Mouse (Mus musculus): ENCODE data around the gene Elob. TPM values are rescaled to one million over a fixed set of nuclear protein-coding genes. Genes with fewer than 3 reads are reported as not detected.
A peak's percentile ranks its signal among the peaks of the same experiment; 100 is the strongest.

Gene Elob
- polyA plus RNA-seq, 1 experiment from 2014 or later: 1,165 TPM

- H3K4me2 ChIP-seq (replicated peaks): no peak overlapping the region
- H3K9ac ChIP-seq (replicated peaks): no peak overlapping the region
- H3K36me3 ChIP-seq: peaks cover 99% of the 10 kb centered on the region
- WGBS: 81% methylated on average over 6 of the region's 6 CpGs
- no peak for ATAC-seq (ENCODE audit: low FRiP score, low read depth)
- H3K4me3 ChIP-seq: no peak overlapping the region
- no peak overlapping the region for H3K27ac ChIP-seq (replicated peaks)
- H3K9me3 ChIP-seq: peaks cover 14% of the 10 kb centered on the region
- H3K27me3 ChIP-seq: no peaks in the 10 kb centered on the region
- H3K4me1 ChIP-seq: peaks cover 3% of the 10 kb centered on the region
These were observed 6.8 kb downstream of the Elob start for GRCm38 (mm10) chr17:23822094-23822493.

DNA sequence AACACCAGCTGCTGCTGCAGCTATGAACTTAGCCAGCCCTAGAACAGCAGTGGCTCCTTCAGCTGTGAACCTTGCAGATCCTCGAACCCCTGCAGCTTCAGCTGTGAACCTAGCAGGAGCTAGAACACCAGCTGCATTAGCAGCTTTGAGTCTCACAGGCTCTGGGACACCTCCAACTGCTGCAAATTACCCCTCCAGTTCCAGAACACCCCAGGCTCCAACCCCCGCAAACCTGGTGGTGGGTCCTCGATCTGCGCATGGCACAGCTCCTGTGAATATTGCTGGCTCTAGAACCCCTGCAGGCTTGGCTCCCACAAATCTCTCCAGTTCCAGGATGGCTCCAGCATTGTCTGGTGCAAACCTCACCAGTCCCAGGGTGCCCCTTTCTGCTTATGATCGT is 8.2 kb downstream of the Elob start:
- no peaks in the 10 kb centered on the region for H3K4me1 ChIP-seq
- H3K9ac ChIP-seq (replicated peaks): no peak overlapping the region
- peaks cover 18% of the 10 kb centered on the region for H3K9me3 ChIP-seq
- H3K4me2 ChIP-seq (replicated peaks): no peak overlapping the region
- H3K27me3 ChIP-seq: no peaks in the 10 kb centered on the region
- no peak overlapping the region for H3K27ac ChIP-seq (replicated peaks)
- H3K4me3 ChIP-seq: no peak overlapping the region
- H3K36me3 ChIP-seq: peaks cover 99% of the 10 kb centered on the region
- 97% methylated on average over 5 of the region's 5 CpGs for WGBS
- ATAC-seq (ENCODE audit: low FRiP score, low read depth): no peak

DNA sequence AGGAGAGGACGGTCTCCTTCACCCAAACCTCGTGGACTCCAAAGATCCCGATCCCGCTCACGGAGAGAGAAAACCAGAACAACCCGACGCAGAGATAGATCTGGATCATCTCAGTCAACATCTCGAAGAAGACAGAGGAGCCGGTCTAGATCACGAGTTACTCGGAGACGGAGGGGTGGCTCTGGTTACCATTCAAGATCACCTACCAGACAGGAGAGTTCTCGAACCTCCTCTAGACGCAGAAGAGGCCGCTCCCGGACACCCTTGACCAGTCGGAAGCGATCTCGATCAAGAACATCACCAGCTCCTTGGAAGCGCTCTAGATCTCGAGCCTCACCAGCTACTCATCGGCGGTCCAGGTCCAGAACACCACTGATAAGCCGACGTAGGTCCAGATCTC is 9.7 kb downstream of the Elob start:
- H3K27me3 ChIP-seq: no peaks in the 10 kb centered on the region
- ATAC-seq (ENCODE audit: low FRiP score, low read depth): no peak

GRCm38 (mm10) chr17:23818579-23818978 is 10.4 kb downstream of the Elob start:
- H3K4me2 ChIP-seq (replicated peaks): no peak overlapping the region

More for the DNA sequence above, 9.7 kb downstream of the Elob start:
- no peak overlapping the region for H3K9ac ChIP-seq (replicated peaks)
- H3K27ac ChIP-seq (replicated peaks): no peak overlapping the region
- no peak overlapping the region for H3K4me2 ChIP-seq (replicated peaks)
- no peak overlapping the region for H3K4me3 ChIP-seq
- peaks cover 24% of the 10 kb centered on the region for H3K9me3 ChIP-seq
- peaks cover 99% of the 10 kb centered on the region for H3K36me3 ChIP-seq
- WGBS: 98% methylated on average over 25 of the region's 25 CpGs
- no peaks in the 10 kb centered on the region for H3K4me1 ChIP-seq

GRCm38 (mm10) chr17:23815641-23816040 is 13.3 kb downstream of the Elob start:
- H3K4me2 ChIP-seq (replicated peaks): no peak overlapping the region
- 96% methylated on average over 16 of the region's 16 CpGs for WGBS
- peaks cover 24% of the 10 kb centered on the region for H3K9me3 ChIP-seq

More at GRCm38 (mm10) chr17:23818579-23818978, 10.4 kb downstream of the Elob start:
- H3K27ac ChIP-seq (replicated peaks): no peak overlapping the region
- no peaks in the 10 kb centered on the region for H3K4me1 ChIP-seq
- H3K4me3 ChIP-seq: no peak overlapping the region
- H3K9me3 ChIP-seq: peaks cover 24% of the 10 kb centered on the region
- no peak for ATAC-seq (ENCODE audit: low FRiP score, low read depth)
- no peak overlapping the region for H3K9ac ChIP-seq (replicated peaks)
- 96% methylated on average over 8 of the region's 8 CpGs for WGBS
- H3K36me3 ChIP-seq: peaks cover 100% of the 10 kb centered on the region
- H3K27me3 ChIP-seq: no peaks in the 10 kb centered on the region

GRCm38 (mm10) chr17:23807918-23808317 is 21.0 kb downstream of the Elob start:
- Histone ChIP-seq H3K36me3 (peaks cover 58% of the 10 kb centered on the region), H3K4me1 (peaks cover 29% of the 10 kb centered on the region), H3K27ac (replicated peaks) (no peak overlapping the region), H3K4me2 (replicated peaks) (no peak overlapping the region), H3K27me3 (no peaks in the 10 kb centered on the region), H3K4me3 (no peak overlapping the region), H3K9me3 (no peaks in the 10 kb centered on the region), H3K9ac (replicated peaks) (no peak overlapping the region)
- no peak for ATAC-seq (ENCODE audit: low FRiP score, low read depth)
- 98% methylated on average over 3 of the region's 3 CpGs for WGBS

More at GRCm38 (mm10) chr17:23815641-23816040, 13.3 kb downstream of the Elob start:
- no peak for ATAC-seq (ENCODE audit: low FRiP score, low read depth)
- Histone ChIP-seq H3K27ac (replicated peaks) (no peak overlapping the region), H3K9ac (replicated peaks) (no peak overlapping the region), H3K4me3 (no peak overlapping the region), H3K4me1 (no peaks in the 10 kb centered on the region), H3K27me3 (no peaks in the 10 kb centered on the region), H3K36me3 (peaks cover 96% of the 10 kb centered on the region)

DNA sequence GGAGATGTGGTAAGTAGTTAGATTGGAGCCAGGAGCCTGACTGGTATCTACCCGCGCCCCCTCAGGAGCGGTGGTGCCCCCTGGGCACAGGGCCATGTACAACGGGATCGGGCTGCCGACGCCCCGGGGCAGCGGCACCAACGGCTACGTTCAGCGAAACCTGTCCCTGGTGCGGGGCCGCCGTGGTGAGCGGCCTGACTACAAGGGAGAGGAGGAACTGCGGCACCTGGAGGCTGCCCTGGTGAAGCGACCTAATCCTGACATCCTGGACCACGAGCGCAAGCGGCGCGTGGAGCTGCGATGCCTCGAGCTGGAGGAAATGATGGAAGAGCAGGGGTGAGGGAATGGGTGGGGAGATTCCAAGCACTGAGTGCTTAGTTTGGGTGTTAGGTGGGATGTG is 22.1 kb downstream of the Elob start:
- ATAC-seq (ENCODE audit: low FRiP score, low read depth): no peak
- no peak overlapping the region for H3K4me2 ChIP-seq (replicated peaks)
- WGBS: 85% methylated on average over 25 of the region's 25 CpGs
- no peaks in the 10 kb centered on the region for H3K27me3 ChIP-seq
- H3K9ac ChIP-seq (replicated peaks): no peak overlapping the region
- H3K36me3 ChIP-seq: peaks cover 49% of the 10 kb centered on the region
- H3K27ac ChIP-seq (replicated peaks): no peak overlapping the region
- H3K9me3 ChIP-seq: no peaks in the 10 kb centered on the region
- H3K4me1 ChIP-seq: peaks cover 33% of the 10 kb centered on the region
- H3K4me3 ChIP-seq: no peak overlapping the region

GRCm38 (mm10) chr17:23804426-23805085 is 24.4 kb downstream of the Elob start:
- peaks cover 33% of the 10 kb centered on the region for H3K4me1 ChIP-seq
- no peak overlapping the region for H3K27ac ChIP-seq (replicated peaks)
- peaks cover 26% of the 10 kb centered on the region for H3K36me3 ChIP-seq
- peak overlapping the region; percentile 92 for H3K4me2 ChIP-seq (replicated peaks)
- H3K27me3 ChIP-seq: no peaks in the 10 kb centered on the region
- 9% methylated on average over 8 of the region's 8 CpGs for WGBS
- H3K9ac ChIP-seq (replicated peaks): peak overlapping the region; percentile 93
- peak overlapping the region; percentile 95 for H3K4me3 ChIP-seq
- ATAC-seq (ENCODE audit: low FRiP score, low read depth): no peak
- no peaks in the 10 kb centered on the region for H3K9me3 ChIP-seq

GRCm38 (mm10) chr17:23803366-23804041 is 25.4 kb downstream of the Elob start:
- H3K9me3 ChIP-seq: no peaks in the 10 kb centered on the region
- H3K36me3 ChIP-seq: peaks cover 15% of the 10 kb centered on the region
- H3K27me3 ChIP-seq: no peaks in the 10 kb centered on the region
- peak overlapping the region; percentile 95 for H3K4me3 ChIP-seq
- H3K4me2 ChIP-seq (replicated peaks): peak overlapping the region; percentile 92
- peaks cover 33% of the 10 kb centered on the region for H3K4me1 ChIP-seq
- peak overlapping the region; percentile 93 for H3K9ac ChIP-seq (replicated peaks)
- under 1% methylated on average over 59 of the region's 83 CpGs for WGBS
- peak; percentile 74 for ATAC-seq (ENCODE audit: low FRiP score, low read depth)
- peak overlapping the region; percentile 98 for H3K27ac ChIP-seq (replicated peaks)

- Histone ChIP-seq H3K27me3 (no peaks in the 10 kb centered on the region), H3K9ac (replicated peaks) (peak overlapping the region; percentile 93), H3K36me3 (peaks cover 9% of the 10 kb centered on the region), H3K4me2 (replicated peaks) (peak overlapping the region; percentile 92), H3K27ac (replicated peaks) (peak overlapping the region; percentile 98), H3K4me1 (peaks cover 33% of the 10 kb centered on the region), H3K9me3 (no peaks in the 10 kb centered on the region), H3K4me3 (peak overlapping the region; percentile 95)
- WGBS: 1% methylated on average over 60 of the region's 60 CpGs
- peak; percentile 99 for ATAC-seq (ENCODE audit: low FRiP score, low read depth)
These were observed 26.1 kb downstream of the Elob start for GRCm38 (mm10) chr17:23802746-23803365.

- Histone ChIP-seq H3K27me3 (no peaks in the 10 kb centered on the region), H3K4me2 (replicated peaks) (no peak overlapping the region), H3K4me3 (no peak overlapping the region), H3K36me3 (0 out of 2 replicates have a peak, but pooled peaks cover under 1% of the 10 kb centered on the region), H3K9ac (replicated peaks) (no peak overlapping the region), H3K4me1 (peaks cover 28% of the 10 kb centered on the region), H3K9me3 (no peaks in the 10 kb centered on the region), H3K27ac (replicated peaks) (no peak overlapping the region)
- no peak for ATAC-seq (ENCODE audit: low FRiP score, low read depth)
- 97% methylated on average over 10 of the region's 10 CpGs for WGBS
These were observed 27.3 kb downstream of the Elob start for GRCm38 (mm10) chr17:23801627-23802026.

DNA sequence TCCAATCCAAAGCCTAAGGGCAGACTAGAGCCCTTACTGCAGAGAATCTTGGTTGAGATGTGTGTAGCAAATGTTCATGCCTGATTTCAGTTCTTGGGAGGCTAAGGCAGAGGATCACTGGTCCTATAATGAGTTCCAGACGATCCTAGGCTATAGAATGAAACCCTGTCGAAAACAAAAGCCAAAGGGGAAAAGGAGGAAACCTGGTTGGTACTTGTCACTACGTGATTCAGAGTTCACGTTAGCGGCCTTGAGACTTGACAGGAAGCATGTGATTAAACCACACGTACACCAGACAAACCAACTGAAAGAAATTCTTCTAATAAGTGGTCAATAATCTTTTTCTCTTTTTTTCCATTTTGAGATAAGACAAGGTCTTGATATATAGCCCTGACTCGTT is 31.6 kb downstream of the Elob start:
- Histone ChIP-seq H3K9ac (replicated peaks) (no peak overlapping the region), H3K9me3 (no peaks in the 10 kb centered on the region), H3K4me1 (0 out of 2 replicates have a peak, but pooled peaks cover 1% of the 10 kb centered on the region), H3K4me3 (no peak overlapping the region), H3K27ac (replicated peaks) (no peak overlapping the region), H3K4me2 (replicated peaks) (no peak overlapping the region), H3K36me3 (no peaks in the 10 kb centered on the region), H3K27me3 (no peaks in the 10 kb centered on the region)
- 69% methylated on average over 7 of the region's 7 CpGs for WGBS
- ATAC-seq (ENCODE audit: low FRiP score, low read depth): no peak

Measured in midbrain, embryonic 12.5 days (tissue).